Mouse (Mus musculus): ENCODE data around the gene 9130213A22Rik.
A peak's percentile ranks its signal among the peaks of the same experiment; 100 is the strongest.

- TF ChIP-seq CTCF (IDR thresholded peaks at IDR 0.05; ENCODE audit: borderline replicate concordance, insufficient read depth, low read length) (no peak), POLR2A (IDR thresholded peaks at IDR 0.05; ENCODE audit: low read depth, low read length) (peak; percentile 71)
Observed at GRCm38 (mm10) chr11:69088103-69088855, 34.1 kb downstream of the 9130213A22Rik start, which contains the start of gene Vamp2.

Measured in embryonic fibroblast, embryonic 13.5 days (primary cell).